Mouse (Mus musculus): ENCODE measurements around the gene Casq1. TPM values are rescaled to one million over a fixed set of nuclear protein-coding genes. Genes with fewer than 3 reads are reported as not detected.

The Casq1 gene
- polyA plus RNA-seq, 1 experiment from 2014 or later, result 5.0 TPM

DNA sequence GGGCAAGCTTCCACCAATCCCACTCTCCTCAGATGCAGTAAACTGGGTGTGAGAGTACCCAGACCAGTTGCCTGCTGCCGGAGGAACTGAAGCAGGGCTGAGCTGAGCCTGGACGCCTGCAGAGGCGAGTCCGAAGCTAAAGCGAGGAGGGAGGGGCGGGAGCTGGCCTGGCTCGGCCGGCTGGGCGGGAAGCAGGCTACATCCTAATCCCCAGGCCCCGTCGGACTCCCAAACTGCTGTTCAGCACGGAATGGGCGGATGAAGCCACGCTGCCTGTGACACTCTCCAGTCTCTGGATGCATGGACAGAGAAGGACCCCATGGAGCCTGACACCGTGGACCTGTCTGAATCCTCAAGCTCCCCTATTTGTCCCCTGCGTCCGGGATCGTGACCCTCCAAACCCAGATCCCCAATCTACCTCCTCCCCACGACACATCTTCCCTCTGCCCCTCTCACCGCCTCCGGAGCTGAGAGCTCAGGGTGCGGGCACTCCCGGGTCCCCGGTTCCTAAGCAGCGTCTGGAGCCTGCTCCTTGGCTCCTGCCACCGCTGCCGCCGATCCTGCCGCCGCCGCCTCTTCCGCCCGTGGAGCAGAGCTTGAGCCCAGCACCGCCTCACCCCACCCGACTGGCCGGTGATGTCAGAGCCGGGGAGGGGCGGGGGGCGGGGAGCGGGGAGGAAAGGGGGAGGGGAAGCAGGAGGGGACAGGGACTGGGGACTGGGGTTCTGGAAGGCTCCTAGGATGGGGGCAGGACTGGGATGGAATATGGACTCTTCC is 13.3 kb downstream of the Casq1 start, which contains the start of gene Pea15a:
Gene Pea15a (minus strand): TSS at position 664 of the 777 bp plus-strand sequence.
- Histone ChIP-seq H3K27ac (ENCODE audit: low read depth) (peak within 1 kb of the TSS; percentile 92), H3K9me3 (ENCODE audit: low read depth, low read length) (no peaks in the 10 kb centered on the region), H3K9ac (peak within 1 kb of the TSS; percentile 87), H3K4me2 (peak within 1 kb of the TSS; percentile 63), H3K4me1 (ENCODE audit: insufficient read depth) (peaks cover 51% of the 10 kb centered on the region), H3K4me3 (ENCODE audit: low read depth, low read length) (peak within 1 kb of the TSS; percentile 78), H3K36me3 (ENCODE audit: insufficient read depth) (peaks cover 11% of the 10 kb centered on the region; the same call in 1 of the 2 replicates), H3K27me3 (ENCODE audit: insufficient read depth, low read length) (no peaks in the 10 kb centered on the region)
- ATAC-seq (ENCODE audit: insufficient read depth), result peak; percentile 79
- TF ChIP-seq CTCF (IDR thresholded peaks at IDR 0.05; ENCODE audit: low read depth), result no peak
- under 1% methylated on average over 38 of the region's 40 CpGs for WGBS
- peak; percentile 87 for DNase-seq

DNA sequence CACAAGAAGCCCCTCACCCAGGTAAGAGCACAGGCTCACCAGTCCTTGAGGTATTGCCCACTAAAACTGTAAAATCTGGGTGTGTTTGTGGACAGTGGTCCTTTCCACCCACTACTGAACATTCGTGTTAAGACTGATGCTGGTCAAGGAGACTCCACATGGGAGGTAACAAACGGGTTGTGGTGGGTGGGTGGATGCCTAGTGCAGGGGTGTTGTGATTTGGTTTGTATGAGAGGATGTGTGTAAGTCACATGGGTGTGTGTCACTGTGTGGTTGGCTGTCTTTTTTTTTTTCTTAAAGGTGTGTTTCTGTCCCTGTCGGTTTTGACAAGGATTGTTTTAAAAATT is 14.0 kb downstream of the Casq1 start:
- Histone ChIP-seq H3K4me2 (peak overlapping the region; percentile 63), H3K4me3 (ENCODE audit: low read depth, low read length) (peak overlapping the region; percentile 78), H3K27me3 (ENCODE audit: insufficient read depth, low read length) (no peaks in the 10 kb centered on the region), H3K4me1 (ENCODE audit: insufficient read depth) (peaks cover 57% of the 10 kb centered on the region), H3K27ac (ENCODE audit: low read depth) (peak overlapping the region; percentile 92), H3K9me3 (ENCODE audit: low read depth, low read length) (no peaks in the 10 kb centered on the region), H3K36me3 (ENCODE audit: insufficient read depth) (peaks cover 17% of the 10 kb centered on the region; the same call in 1 of the 2 replicates), H3K9ac (peak overlapping the region; percentile 87)
- TF ChIP-seq CTCF (IDR thresholded peaks at IDR 0.05; ENCODE audit: low read depth), result no peak
- ATAC-seq (ENCODE audit: insufficient read depth) (no peak), DNase-seq (no peak)
- WGBS, result 15% methylated on average over 3 of the region's 3 CpGs

- Histone ChIP-seq H3K4me3 (ENCODE audit: low read depth, low read length) (peak overlapping the region; percentile 78), H3K27ac (ENCODE audit: low read depth) (peak overlapping the region; percentile 92; the same call in 1 of the 2 replicates), H3K36me3 (ENCODE audit: insufficient read depth) (peaks cover 22% of the 10 kb centered on the region; the same call in 1 of the 2 replicates), H3K4me2 (peak overlapping the region; percentile 63), H3K27me3 (ENCODE audit: insufficient read depth, low read length) (no peaks in the 10 kb centered on the region), H3K9ac (peak overlapping the region; percentile 87), H3K4me1 (ENCODE audit: insufficient read depth) (peaks cover 57% of the 10 kb centered on the region), H3K9me3 (ENCODE audit: low read depth, low read length) (no peaks in the 10 kb centered on the region)
- 45% methylated on average over 15 of the region's 15 CpGs for WGBS
- ATAC-seq (ENCODE audit: insufficient read depth) (no peak), DNase-seq (peak; percentile 17)
- TF ChIP-seq CTCF (IDR thresholded peaks at IDR 0.05; ENCODE audit: low read depth), result no peak
These were observed 14.6 kb downstream of the Casq1 start for GRCm38 (mm10) chr1:172204814-172205740.

DNA sequence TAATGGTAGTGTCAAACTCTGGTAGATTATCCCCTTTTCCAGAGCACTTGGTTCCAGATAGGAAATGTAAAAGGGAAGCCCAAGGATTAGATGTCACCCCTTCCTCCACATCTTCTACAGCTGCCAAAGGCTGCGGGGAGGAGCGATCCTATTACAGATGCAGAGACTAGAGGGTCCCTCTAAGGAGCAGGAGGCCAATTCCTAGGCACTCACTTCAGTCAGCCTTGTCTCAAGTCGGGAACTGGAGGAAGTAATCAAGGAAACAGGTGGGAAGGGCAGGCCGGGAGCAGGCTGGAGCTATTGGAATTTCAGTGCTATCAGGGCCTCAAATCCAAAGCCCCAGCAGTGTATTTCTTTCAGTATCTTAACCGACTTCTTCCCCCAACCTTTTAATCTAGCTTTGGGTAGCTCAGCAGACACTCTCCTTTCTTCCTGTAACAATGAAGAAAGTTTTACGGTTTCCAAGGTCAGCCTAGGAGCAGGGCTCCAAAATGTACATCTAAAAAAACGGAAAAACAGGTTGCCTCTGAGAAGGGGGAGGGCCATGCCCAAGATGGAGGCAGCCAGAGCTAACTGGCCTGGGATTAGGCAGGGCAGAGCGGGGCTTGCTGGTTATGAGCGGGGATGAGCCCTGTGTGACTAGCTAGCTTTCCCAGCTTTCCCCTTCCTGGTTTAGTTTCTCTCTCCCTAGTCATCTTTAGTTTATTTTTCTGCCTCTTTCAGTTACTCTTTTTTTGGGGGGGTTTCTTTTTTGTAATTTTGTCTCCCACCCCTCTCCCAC is 15.4 kb downstream of the Casq1 start:
- Histone ChIP-seq H3K9ac (peak overlapping the region; percentile 10; the same call in 1 of the 2 replicates), H3K4me2 (peak overlapping the region; percentile 63), H3K4me1 (ENCODE audit: insufficient read depth) (peaks cover 57% of the 10 kb centered on the region), H3K27ac (ENCODE audit: low read depth) (peak overlapping the region; percentile 88), H3K36me3 (ENCODE audit: insufficient read depth) (peaks cover 31% of the 10 kb centered on the region), H3K4me3 (ENCODE audit: low read depth, low read length) (no peak overlapping the region), H3K27me3 (ENCODE audit: insufficient read depth, low read length) (no peaks in the 10 kb centered on the region), H3K9me3 (ENCODE audit: low read depth, low read length) (no peaks in the 10 kb centered on the region)
- DNase-seq (peak; percentile 29), ATAC-seq (ENCODE audit: insufficient read depth) (no peak)
- TF ChIP-seq CTCF (IDR thresholded peaks at IDR 0.05; ENCODE audit: low read depth), result no peak
- WGBS, result 30% methylated on average over 9 of the region's 9 CpGs

DNA sequence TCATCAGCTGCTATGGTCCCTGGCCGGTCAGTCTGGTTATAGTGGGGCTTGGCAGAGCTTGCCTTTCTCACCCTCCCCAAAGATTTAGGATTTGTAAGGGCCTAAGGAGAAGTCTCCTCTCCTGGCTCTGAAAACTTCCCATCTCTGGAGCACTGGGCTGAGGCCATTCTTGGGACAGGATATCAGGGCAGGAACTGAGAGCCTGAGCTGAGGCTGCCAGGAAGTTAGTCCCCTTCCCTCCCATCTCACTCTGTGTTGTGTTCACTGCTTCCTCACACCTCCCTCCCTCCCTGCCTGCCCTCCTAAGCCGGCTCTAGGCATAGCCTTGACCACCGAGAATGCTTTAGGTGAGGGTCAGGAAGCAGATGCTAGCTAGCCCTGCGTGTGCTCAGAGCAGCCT is 16.1 kb downstream of the Casq1 start:
- no peaks in the 10 kb centered on the region for H3K27me3 ChIP-seq (ENCODE audit: insufficient read depth, low read length)
- peak overlapping the region; percentile 10; the same call in 1 of the 2 replicates for H3K9ac ChIP-seq
- no peak for TF ChIP-seq CTCF (IDR thresholded peaks at IDR 0.05; ENCODE audit: low read depth)
- H3K4me1 ChIP-seq (ENCODE audit: insufficient read depth), result peaks cover 57% of the 10 kb centered on the region
- DNase-seq, result peak; percentile 56
- peak overlapping the region; percentile 63 for H3K4me2 ChIP-seq
- H3K4me3 ChIP-seq (ENCODE audit: low read depth, low read length), result no peak overlapping the region
- 14% methylated on average over 4 of the region's 4 CpGs for WGBS
- peak overlapping the region; percentile 88 for H3K27ac ChIP-seq (ENCODE audit: low read depth)
- H3K36me3 ChIP-seq (ENCODE audit: insufficient read depth), result peaks cover 37% of the 10 kb centered on the region
- peak; percentile 5; the same call in 1 of the 2 replicates for ATAC-seq (ENCODE audit: insufficient read depth)
- H3K9me3 ChIP-seq (ENCODE audit: low read depth, low read length), result no peaks in the 10 kb centered on the region

DNA sequence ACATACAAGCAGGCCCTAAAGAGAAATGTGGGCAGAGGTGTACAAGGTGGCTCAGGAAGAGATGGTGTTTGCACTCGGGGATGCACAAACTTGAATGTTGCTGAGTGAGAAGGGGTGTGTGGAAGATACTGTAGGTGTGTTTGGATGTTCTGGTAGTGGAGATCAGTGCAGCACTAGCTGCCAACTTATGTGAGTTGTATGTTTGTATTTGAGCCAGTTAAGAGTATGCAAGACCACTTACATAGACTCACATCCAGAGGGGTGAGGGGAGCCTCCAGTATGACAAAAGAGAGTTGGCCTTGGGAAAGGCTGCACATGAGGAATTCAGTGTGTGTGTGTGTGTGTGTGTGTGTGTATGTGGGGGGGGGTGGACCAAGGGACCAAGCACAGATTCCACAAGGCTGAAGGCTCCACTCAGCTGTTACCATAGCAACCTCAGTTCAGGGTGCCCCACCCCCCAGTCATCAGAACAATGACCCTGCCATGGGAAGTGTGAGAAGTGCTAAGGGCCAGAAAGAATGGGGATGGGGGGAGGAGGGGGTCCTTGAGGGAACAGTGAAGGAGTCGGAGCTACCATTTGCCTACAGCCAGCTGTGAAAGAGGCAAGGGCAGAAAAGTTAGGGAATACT is 16.7 kb downstream of the Casq1 start:
- Histone ChIP-seq H3K4me1 (ENCODE audit: insufficient read depth) (peaks cover 57% of the 10 kb centered on the region), H3K9ac (no peak overlapping the region), H3K36me3 (ENCODE audit: insufficient read depth) (peaks cover 43% of the 10 kb centered on the region), H3K4me3 (ENCODE audit: low read depth, low read length) (no peak overlapping the region), H3K4me2 (peak overlapping the region; percentile 63), H3K9me3 (ENCODE audit: low read depth, low read length) (no peaks in the 10 kb centered on the region), H3K27ac (ENCODE audit: low read depth) (peak overlapping the region; percentile 88), H3K27me3 (ENCODE audit: insufficient read depth, low read length) (no peaks in the 10 kb centered on the region)
- DNase-seq (peak; percentile 74), ATAC-seq (ENCODE audit: insufficient read depth) (peak; percentile 6; the same call in 1 of the 2 replicates)
- TF ChIP-seq CTCF (IDR thresholded peaks at IDR 0.05; ENCODE audit: low read depth), result no peak
- WGBS, result 12% methylated on average over 2 of the region's 2 CpGs
